Mouse (Mus musculus) embryonic facial prominence, embryonic 11.5 days (tissue): ENCODE results near the gene Kcnn4. TPM values are rescaled to one million over a fixed set of nuclear protein-coding genes. Genes with fewer than 3 reads are reported as not detected.

Experiments used
- ATAC-seq: fragments of 200-750 bp; cut with Nextera tagmentation; replicated peaks from 2 replicates; pipeline ENCODE4 v1.8.0; 2017; ENCODE audit warnings: low read depth; ENCODE audit not compliant: insufficient number of reproducible peaks, low FRiP score, low TSS enrichment
- DNase-seq: peaks from one replicate; pipeline ENCODE4 v3.0.0-alpha.2; 2015; ENCODE audit warnings: low spot score
- H3K27ac ChIP-seq: fragments of 300-500 bp; sonication (generic); replicated peaks from 2 replicates; pipeline ENCODE4 v1.5.1; 2014; ENCODE audit warnings: mild to moderate bottlenecking, low read depth, low read length, control low read depth
- H3K27me3 ChIP-seq: fragments of 300-500 bp; sonication (generic); 2 replicates; pipeline ENCODE4 v1.6.1; 2014; ENCODE audit warnings: mild to moderate bottlenecking, low read length, moderate library complexity, mixed read lengths; ENCODE audit not compliant: control insufficient read depth, insufficient read depth
- H3K36me3 ChIP-seq: fragments of 300-500 bp; sonication (generic); replicated peaks from 2 replicates; pipeline ENCODE4 v1.6.1; 2014; ENCODE audit warnings: low read depth, mild to moderate bottlenecking, low read length, moderate library complexity, mixed read lengths; ENCODE audit not compliant: control insufficient read depth, insufficient read depth
- H3K4me1 ChIP-seq: fragments of 300-500 bp; sonication (generic); 2 replicates; pipeline ENCODE4 v1.6.1; 2014; ENCODE audit warnings: low read length, mixed read lengths; ENCODE audit not compliant: control insufficient read depth, insufficient read depth
- H3K4me2 ChIP-seq: fragments of 300-500 bp; sonication (generic); 2 replicates; pipeline ENCODE4 v1.6.1; 2014; ENCODE audit warnings: low read depth, mild to moderate bottlenecking, control low read depth, low read length, moderate library complexity
- H3K4me3 ChIP-seq: fragments of 300-500 bp; sonication (generic); 2 replicates; pipeline ENCODE4 v1.5.1; 2014; ENCODE audit warnings: low read depth, low read length, control low read depth
- H3K9ac ChIP-seq: fragments of 300-500 bp; sonication (generic); replicated peaks from 2 replicates; pipeline ENCODE4 v1.6.1; 2014; ENCODE audit warnings: mild to moderate bottlenecking, control low read depth, low read length
- H3K9me3 ChIP-seq: fragments of 300-500 bp; sonication (generic); replicated peaks from 2 replicates; pipeline ENCODE4 v1.6.1; 2016; ENCODE audit warnings: mild to moderate bottlenecking, low read length, inconsistent platforms, mixed read lengths; ENCODE audit not compliant: control insufficient read depth
- WGBS: fragments of 180-500 bp; shearing (Covaris S2); extraction: QIAGEN DNeasy Blood & Tissue Kit; methylation state at CpG from one replicate; pipeline ENCODE4 v1.1.7; 2014; 5-methylcytosine and 5-hydroxymethylcytosine counted together
- polyA plus RNA-seq: library from polyadenylated mRNA; unstranded; fragments of >200 nt; fragmentation: Nextera tagmentation; extraction: Ambion mirVana; gene quantifications from 2 replicates; pipeline ENCODE4 v1.2.1, GENCODE M21; 2014

Gene Kcnn4
- polyA plus RNA-seq, 1 experiment from 2014 or later: 2.3 TPM

DNA sequence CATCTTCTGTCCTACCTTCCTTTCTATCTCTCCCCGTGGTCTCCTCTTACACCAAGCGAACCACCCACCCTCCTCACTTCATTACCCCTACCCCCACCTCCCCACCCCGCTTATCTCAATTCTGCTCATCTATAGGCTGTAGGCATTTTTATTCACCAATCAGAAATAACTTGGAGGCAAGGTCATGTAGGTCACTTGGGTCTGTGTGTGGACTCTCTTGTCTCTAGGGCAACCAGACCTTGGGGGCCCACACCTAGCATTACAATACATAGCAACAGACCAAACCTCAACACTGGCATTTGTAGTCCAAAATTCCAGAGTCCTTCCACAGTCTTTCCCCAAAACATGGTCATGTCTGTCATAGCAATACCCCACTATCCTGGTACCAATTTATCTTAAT lies 40.8 kb downstream of the Kcnn4 start:
- WGBS: 88% methylated on average over 3 of the region's 3 CpGs
- no peak overlapping the region for H3K9ac ChIP-seq
- no peak overlapping the region for H3K4me2 ChIP-seq
- DNase-seq (no peak), ATAC-seq (no peak)
- no peaks in the 10 kb centered on the region for H3K4me1 ChIP-seq
- H3K36me3 ChIP-seq: no peaks in the 10 kb centered on the region
- no peaks in the 10 kb centered on the region for H3K9me3 ChIP-seq
- H3K27ac ChIP-seq: no peak overlapping the region
- H3K4me3 ChIP-seq: no peak overlapping the region
- no peaks in the 10 kb centered on the region for H3K27me3 ChIP-seq

DNA sequence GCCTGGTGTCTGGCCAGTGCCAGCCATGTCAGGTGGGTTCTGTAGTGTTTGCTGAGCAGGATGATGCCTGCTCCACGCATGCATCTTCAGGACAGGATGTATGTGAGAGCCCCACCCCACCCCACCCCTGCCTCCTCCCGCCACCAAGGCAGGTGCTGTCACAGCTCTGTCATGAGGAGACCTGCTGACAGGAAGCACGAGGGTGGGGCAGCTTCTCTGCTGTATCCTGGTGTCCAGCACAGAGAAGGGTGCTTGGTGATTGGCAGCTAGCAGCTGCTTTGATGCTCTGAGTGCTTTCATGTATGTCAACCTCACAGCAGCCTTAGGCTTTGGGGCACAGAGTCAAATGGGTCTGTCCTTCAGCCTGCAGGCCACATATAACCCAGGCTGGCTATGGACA lies 43.6 kb downstream of the Kcnn4 start:
- no peaks in the 10 kb centered on the region for H3K27me3 ChIP-seq
- DNase-seq: no peak
- H3K9ac ChIP-seq: no peak overlapping the region
- ATAC-seq: no peak
- WGBS: 78% methylated on average over 3 of the region's 3 CpGs
- H3K36me3 ChIP-seq: no peaks in the 10 kb centered on the region
- H3K4me2 ChIP-seq: no peak overlapping the region
- no peak overlapping the region for H3K27ac ChIP-seq
- H3K4me1 ChIP-seq: no peaks in the 10 kb centered on the region
- H3K4me3 ChIP-seq: no peak overlapping the region
- no peaks in the 10 kb centered on the region for H3K9me3 ChIP-seq

DNA sequence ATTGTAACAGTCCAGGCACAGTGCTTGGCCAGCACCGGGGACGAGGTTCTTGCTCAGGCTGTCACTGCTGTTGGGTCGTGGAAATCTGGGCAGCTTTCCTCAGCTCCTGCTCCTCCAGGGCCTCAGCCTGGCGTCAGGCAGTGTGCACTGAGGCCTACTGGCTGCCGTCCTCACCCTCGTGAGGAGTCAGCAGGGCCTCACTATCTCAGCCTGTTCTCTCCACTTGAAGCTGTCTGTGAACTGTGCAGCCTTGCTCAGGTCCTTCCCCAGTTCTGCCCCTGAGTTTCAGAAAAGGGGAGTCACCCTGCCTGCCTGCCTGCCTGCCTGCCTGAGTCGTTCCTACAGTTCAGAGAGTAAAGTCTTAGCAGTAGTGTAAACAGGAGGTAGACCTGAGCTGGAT lies 45.2 kb downstream of the Kcnn4 start:
- H3K4me3 ChIP-seq: no peak overlapping the region
- no peaks in the 10 kb centered on the region for H3K36me3 ChIP-seq
- DNase-seq: no peak
- H3K4me2 ChIP-seq: no peak overlapping the region
- no peaks in the 10 kb centered on the region for H3K4me1 ChIP-seq
- H3K9me3 ChIP-seq: no peaks in the 10 kb centered on the region
- ATAC-seq: no peak
- no peak overlapping the region for H3K27ac ChIP-seq
- WGBS: 80% methylated on average over 7 of the region's 7 CpGs
- H3K27me3 ChIP-seq: no peaks in the 10 kb centered on the region
- H3K9ac ChIP-seq: no peak overlapping the region

DNA sequence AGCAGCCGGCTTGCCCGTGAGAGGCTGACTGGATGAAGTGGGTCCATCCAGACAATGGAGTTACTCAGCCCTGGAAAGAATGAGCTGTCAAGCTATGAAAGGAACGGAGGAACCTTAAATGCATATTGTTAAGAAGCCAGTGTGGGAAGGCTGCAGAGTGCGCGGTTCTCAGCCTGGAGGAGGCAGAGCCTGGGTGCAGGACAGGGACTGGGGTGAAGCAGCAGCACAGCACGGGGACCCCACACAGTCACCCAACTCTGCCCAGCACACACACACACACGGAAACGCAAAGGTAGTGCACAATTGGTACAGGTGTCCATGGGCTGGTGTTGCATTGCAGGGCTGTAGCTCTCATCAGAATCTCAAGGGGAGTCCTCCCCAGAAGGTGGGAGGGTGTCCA lies 49.5 kb downstream of the Kcnn4 start:
- no peaks in the 10 kb centered on the region for H3K27me3 ChIP-seq
- H3K9ac ChIP-seq: no peak overlapping the region
- no peak overlapping the region for H3K4me2 ChIP-seq
- WGBS: 79% methylated on average over 8 of the region's 8 CpGs
- no peaks in the 10 kb centered on the region for H3K4me1 ChIP-seq
- H3K9me3 ChIP-seq: no peaks in the 10 kb centered on the region
- H3K27ac ChIP-seq: no peak overlapping the region
- no peak for ATAC-seq
- no peak for DNase-seq
- no peaks in the 10 kb centered on the region; the same call in 1 of the 2 replicates for H3K36me3 ChIP-seq
- no peak overlapping the region for H3K4me3 ChIP-seq

DNA sequence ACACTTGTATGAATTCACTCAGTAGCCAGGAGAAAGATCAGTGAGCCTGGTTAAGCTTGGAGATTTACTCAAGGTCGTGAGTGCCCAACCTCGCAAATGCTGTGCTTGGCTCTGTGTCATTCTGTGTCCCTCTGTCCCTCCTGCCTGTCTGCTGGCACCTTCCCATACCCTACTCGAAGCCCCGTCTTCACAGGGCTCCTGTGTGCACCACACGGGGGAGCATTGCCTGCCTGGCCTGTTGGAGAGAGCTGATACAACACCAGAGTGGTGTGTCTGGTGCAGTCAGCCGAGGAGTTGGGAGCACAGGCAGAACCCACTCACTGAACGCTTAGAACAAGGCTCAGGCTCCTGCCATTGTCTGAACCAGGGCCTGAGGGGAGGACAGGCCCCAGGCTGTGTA lies 51.6 kb downstream of the Kcnn4 start:
- no peak for DNase-seq
- Histone ChIP-seq H3K4me1 (no peaks in the 10 kb centered on the region), H3K4me2 (no peak overlapping the region), H3K9me3 (no peaks in the 10 kb centered on the region), H3K4me3 (no peak overlapping the region), H3K9ac (no peak overlapping the region), H3K36me3 (no peaks in the 10 kb centered on the region; the same call in 1 of the 2 replicates), H3K27ac (no peak overlapping the region), H3K27me3 (no peaks in the 10 kb centered on the region)
- 77% methylated on average over 7 of the region's 7 CpGs for WGBS
- no peak for ATAC-seq

DNA sequence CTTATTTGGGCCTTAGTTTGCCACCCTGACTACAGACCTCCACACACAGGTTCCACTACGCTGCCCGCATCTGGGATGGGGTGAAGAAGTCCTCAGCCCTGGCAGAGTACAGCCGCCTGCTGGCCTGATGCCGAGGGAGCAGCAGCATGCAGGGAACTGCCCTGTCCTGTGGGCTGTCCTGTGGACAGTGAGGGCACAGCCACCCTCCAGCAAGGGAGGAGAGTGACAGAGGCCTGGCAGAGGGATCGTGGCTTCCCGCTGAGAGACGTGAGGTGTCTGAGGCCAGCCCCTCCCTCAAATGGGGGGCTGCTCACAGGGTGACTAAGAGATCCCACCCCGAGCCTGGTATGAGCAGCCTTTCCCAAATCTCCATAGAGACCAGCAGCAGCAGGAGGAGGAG lies 52.2 kb downstream of the Kcnn4 start:
- no peak overlapping the region for H3K9ac ChIP-seq
- H3K4me3 ChIP-seq: no peak overlapping the region
- ATAC-seq (no peak), DNase-seq (no peak)
- no peak overlapping the region for H3K27ac ChIP-seq
- 84% methylated on average over 8 of the region's 8 CpGs for WGBS
- H3K27me3 ChIP-seq: no peaks in the 10 kb centered on the region
- no peaks in the 10 kb centered on the region; the same call in 1 of the 2 replicates for H3K36me3 ChIP-seq
- H3K4me2 ChIP-seq: no peak overlapping the region
- no peaks in the 10 kb centered on the region for H3K4me1 ChIP-seq
- no peaks in the 10 kb centered on the region for H3K9me3 ChIP-seq

DNA sequence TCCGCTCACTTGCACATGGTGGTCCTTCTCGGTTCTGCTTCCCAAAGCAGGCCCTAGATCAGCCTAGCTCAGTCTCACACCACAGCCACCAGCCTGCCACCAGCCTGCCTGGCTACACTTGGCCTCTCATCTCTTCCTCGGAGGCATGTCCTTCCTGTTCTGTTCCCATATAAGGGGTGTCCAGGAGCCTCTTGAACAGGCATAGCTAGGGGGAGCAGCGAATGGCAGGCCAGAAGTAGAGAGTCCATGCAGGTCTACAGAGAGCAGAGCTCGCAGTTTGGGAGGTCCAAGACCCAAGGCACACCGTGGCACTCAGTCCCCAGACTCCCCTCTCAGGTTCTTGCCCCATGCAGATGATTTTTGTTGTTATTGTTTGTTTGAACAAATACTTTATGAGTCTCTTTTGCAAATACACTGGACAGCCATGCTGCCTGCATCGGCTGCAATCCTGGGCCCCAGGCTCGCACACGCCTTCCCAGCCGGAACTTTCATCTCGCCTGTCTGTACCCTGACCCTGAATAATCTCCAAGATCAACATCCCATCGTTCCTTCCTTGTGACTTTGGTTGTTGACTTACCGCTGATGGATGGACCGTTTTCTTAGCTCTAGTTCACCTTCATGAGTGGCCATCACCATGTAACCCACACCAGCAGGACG lies 53.2 kb downstream of the Kcnn4 start:
- no peak for ATAC-seq

DNA sequence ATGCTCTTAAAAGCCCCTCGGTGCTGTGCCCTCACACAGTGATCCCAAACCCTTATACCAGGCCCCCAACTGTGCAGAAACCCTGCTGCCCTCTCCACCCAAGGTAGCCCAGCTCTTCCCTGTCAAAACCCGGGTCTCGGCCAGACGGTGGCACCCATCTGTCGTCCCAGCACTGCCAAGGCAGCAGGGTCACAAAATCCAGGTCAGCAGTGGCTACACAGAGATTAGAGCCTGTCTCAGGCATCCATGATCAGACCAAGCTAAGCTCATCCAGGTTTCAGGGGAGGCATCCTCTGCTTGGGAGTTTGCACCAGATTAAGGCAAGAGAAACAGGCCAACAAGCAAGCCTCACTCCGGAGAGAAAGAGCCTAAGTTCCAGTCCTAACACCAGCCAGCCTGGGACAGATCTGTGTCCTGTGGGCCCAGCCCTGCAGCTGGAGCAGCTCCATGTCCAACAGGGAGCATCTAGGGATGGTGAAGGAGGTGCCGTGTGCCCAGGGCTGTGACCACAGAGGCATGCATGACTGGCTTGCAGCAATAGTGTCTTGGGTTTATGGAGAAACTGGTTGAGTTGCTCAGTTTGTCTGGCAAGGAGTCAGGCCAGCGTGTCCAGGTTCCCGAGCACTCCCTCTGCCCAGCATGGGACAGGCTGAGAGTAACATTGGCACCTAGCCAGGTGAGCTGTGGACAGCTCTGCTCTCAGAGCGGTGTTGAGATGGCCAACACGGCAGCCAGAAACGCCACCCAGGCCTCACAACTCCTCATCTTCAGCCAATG lies 54.1 kb downstream of the Kcnn4 start:
- Histone ChIP-seq H3K4me3 (no peak overlapping the region), H3K4me1 (no peaks in the 10 kb centered on the region), H3K36me3 (no peaks in the 10 kb centered on the region; the same call in 1 of the 2 replicates), H3K27ac (no peak overlapping the region), H3K9ac (no peak overlapping the region), H3K9me3 (no peaks in the 10 kb centered on the region), H3K27me3 (no peaks in the 10 kb centered on the region), H3K4me2 (no peak overlapping the region)
- DNase-seq: no peak
- WGBS: 83% methylated on average over 12 of the region's 12 CpGs
- no peak for ATAC-seq

More for the DNA sequence above, 53.2 kb downstream of the Kcnn4 start:
- Histone ChIP-seq H3K27ac (no peak overlapping the region), H3K4me3 (no peak overlapping the region), H3K9me3 (no peaks in the 10 kb centered on the region), H3K4me2 (no peak overlapping the region), H3K27me3 (no peaks in the 10 kb centered on the region), H3K4me1 (no peaks in the 10 kb centered on the region), H3K9ac (no peak overlapping the region), H3K36me3 (no peaks in the 10 kb centered on the region; the same call in 1 of the 2 replicates)
- WGBS: 87% methylated on average over 15 of the region's 15 CpGs
- no peak for DNase-seq
